Mouse (Mus musculus) midbrain, embryonic 13.5 days (tissue): ENCODE data around the gene Ripply2. TPM values are rescaled to one million over a fixed set of nuclear protein-coding genes. Genes with fewer than 3 reads are reported as not detected.
"Not testable (repeated sequence)": the region's sequence is repeated elsewhere in the genome, so short reads cannot be mapped to it uniquely, and the experiment has no call there.

Experiments
- ATAC-seq: fragments of 200-750 bp; cut with Nextera tagmentation; 2 replicates; pipeline ENCODE4 v1.8.0; 2017; ENCODE audit warnings: mild to moderate bottlenecking, moderate TSS enrichment, moderate library complexity
- H3K27ac ChIP-seq: fragments of 300-500 bp; sonication (generic); 2 replicates; pipeline ENCODE4 v1.5.1; 2015; ENCODE audit warnings: inconsistent platforms, mild to moderate bottlenecking, moderate library complexity
- H3K27me3 ChIP-seq: fragments of 300-500 bp; sonication (generic); 2 replicates; pipeline ENCODE4 v1.6.1; 2015; ENCODE audit warnings: mild to moderate bottlenecking, inconsistent platforms
- H3K36me3 ChIP-seq: fragments of 300-500 bp; sonication (generic); 2 replicates; pipeline ENCODE4 v1.6.1; 2015; ENCODE audit warnings: mild to moderate bottlenecking, inconsistent platforms
- H3K4me1 ChIP-seq: fragments of 300-500 bp; sonication (generic); replicated peaks from 2 replicates; pipeline ENCODE4 v1.6.1; 2015; ENCODE audit warnings: inconsistent platforms
- H3K4me2 ChIP-seq: fragments of 300-500 bp; sonication (generic); replicated peaks from 2 replicates; pipeline ENCODE4 v1.6.1; 2015; ENCODE audit warnings: moderate library complexity, mild to moderate bottlenecking, inconsistent platforms
- H3K4me3 ChIP-seq: fragments of 300-500 bp; sonication (generic); replicated peaks from 2 replicates; pipeline ENCODE4 v1.5.1; 2015; ENCODE audit warnings: mild to moderate bottlenecking, inconsistent platforms
- H3K9ac ChIP-seq: fragments of 300-500 bp; sonication (generic); replicated peaks from 2 replicates; pipeline ENCODE4 v1.6.1; 2015; ENCODE audit warnings: mild to moderate bottlenecking, inconsistent platforms
- H3K9me3 ChIP-seq: fragments of 300-500 bp; sonication (generic); 2 replicates; pipeline ENCODE4 v1.6.1; 2016; ENCODE audit warnings: mild to moderate bottlenecking, inconsistent platforms
- WGBS: fragments of 180-500 bp; shearing (Covaris S2); methylation state at CpG from one replicate; pipeline ENCODE4 v1.1.7; 2015; 5-methylcytosine and 5-hydroxymethylcytosine counted together
- polyA plus RNA-seq: library from polyadenylated mRNA; unstranded; fragments of >200 nt; fragmentation: Nextera tagmentation; extraction: Ambion mirVana; gene quantifications from 2 replicates; pipeline ENCODE4 v1.2.1, GENCODE M21; 2015

The Ripply2 gene
- polyA plus RNA-seq, result 6.2 and 6.4 TPM in 2 replicates

DNA sequence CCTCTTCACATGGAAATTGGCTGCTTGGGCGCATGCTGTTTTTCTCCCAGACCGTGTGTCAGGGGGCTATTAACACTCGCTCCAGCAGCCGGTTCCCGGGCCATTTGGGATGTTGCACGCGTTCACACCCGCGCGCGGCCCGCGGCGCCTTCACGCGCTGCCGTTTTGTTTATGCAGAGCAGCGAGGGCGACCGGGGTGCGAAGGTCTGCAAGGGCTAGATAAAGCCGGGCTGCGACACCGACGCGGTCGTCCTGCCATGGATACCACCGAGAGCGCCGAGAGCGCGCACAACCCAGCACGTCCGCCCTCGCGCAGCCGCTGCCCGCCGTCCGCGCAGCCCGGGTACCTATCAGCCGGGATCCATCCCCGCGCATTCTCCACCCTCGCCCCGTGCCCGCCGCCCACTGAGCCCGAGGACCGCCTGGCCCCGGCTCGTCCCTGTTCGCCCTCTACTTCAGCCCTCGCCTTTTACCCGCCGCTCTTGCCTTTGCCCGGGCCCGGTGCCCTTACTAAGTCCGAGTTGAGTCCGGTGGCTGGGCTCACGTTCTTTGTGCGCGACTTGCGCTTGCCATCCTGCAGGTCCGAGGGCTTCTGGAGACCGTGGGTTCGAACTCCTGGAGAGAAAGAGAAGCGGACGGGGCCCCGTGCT lies at the start of gene Ripply2:
Gene Ripply2, plus strand, starts transcription at position 250 of the 650 bp plus-strand sequence.
- Histone ChIP-seq H3K9me3 (no peaks in the 10 kb centered on the region), H3K27me3 (peaks cover 37% of the 10 kb centered on the region), H3K4me3 (peak within 1 kb of the TSS; percentile 62), H3K4me2 (peak within 1 kb of the TSS; percentile 84), H3K9ac (peak within 1 kb of the TSS; percentile 78), H3K27ac (peak within 1 kb of the TSS; percentile 56), H3K4me1 (peaks cover 17% of the 10 kb centered on the region; the same call in 1 of the 2 replicates), H3K36me3 (no peaks in the 10 kb centered on the region)
- peak; percentile 91 for ATAC-seq
- WGBS, result under 1% methylated on average over 71 of the region's 71 CpGs

DNA sequence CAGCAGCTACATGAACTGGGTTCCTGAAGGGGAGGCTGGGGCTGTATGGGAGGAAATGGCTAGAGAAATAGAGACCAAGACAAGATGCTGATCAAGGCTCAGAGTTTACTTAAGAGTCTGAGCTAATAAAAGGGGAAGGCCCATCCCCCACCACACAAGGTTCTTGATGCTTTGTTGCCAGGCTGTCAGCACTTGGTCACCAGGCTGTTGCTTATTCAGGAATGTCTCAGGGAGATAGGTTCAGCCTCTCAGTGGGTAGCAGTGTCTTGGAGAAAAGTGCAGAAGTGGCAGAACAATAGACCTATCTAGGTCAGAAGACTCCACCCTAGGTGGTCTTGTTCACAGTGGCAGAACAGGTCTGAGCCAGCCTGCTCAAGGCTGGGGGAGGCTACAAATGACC lies 42.9 kb upstream of the Ripply2 start:
- not testable (repeated sequence) for H3K36me3 ChIP-seq, ATAC-seq, H3K4me2 ChIP-seq, H3K4me3 ChIP-seq, H3K27ac ChIP-seq, H3K9ac ChIP-seq, H3K27me3 ChIP-seq, H3K9me3 ChIP-seq, H3K4me1 ChIP-seq

DNA sequence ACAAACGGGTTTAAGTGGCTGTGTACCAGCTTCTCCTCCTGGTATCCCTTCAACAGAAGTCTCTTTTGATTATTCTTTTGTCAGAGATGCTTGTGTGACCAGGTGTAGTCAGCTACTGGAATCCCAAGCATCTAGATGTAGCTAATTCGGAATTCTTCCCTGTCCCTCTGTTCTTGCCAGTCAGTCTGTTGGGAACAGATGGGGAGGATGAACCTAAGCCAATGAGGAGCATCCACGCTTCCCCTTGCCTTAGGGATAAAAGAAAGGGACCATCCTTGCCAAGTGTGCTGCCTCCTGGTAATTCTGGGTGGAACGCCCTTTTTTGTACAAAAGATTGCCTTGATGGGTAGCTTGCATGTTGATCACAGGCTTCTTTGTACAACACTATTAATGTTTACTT lies 41.8 kb upstream of the Ripply2 start:
- Histone ChIP-seq H3K27ac (no peak overlapping the region), H3K27me3 (no peaks in the 10 kb centered on the region), H3K4me3 (no peak overlapping the region), H3K4me1 (no peaks in the 10 kb centered on the region), H3K9me3 (no peaks in the 10 kb centered on the region), H3K4me2 (no peak overlapping the region), H3K36me3 (no peaks in the 10 kb centered on the region), H3K9ac (no peak overlapping the region)
- ATAC-seq, result no peak
- WGBS, result 72% methylated on average over 4 of the region's 4 CpGs

DNA sequence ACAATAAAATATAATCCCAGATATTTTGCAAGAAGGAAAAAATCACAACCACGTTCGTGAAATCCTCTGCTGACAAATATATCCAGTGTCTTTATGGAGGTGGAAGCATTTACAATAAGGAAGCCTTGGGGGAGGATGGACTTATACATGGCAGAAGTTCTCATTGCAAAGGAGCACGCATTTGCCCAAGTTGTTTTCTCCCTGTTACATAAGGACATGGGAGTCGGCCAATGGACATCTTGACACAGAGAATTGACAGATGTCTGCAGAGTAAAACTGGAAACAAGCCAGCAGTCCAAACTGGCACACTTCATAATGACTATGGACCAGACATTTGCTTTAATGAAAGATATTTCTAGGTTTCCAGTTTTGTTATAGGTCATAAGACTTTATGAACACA lies 38.4 kb upstream of the Ripply2 start:
- Histone ChIP-seq H3K4me1 (no peaks in the 10 kb centered on the region), H3K9me3 (no peaks in the 10 kb centered on the region), H3K4me3 (no peak overlapping the region), H3K36me3 (no peaks in the 10 kb centered on the region), H3K9ac (no peak overlapping the region), H3K4me2 (no peak overlapping the region), H3K27ac (no peak overlapping the region), H3K27me3 (no peaks in the 10 kb centered on the region)
- 87% methylated on average over 4 of the region's 4 CpGs for WGBS
- no peak for ATAC-seq

DNA sequence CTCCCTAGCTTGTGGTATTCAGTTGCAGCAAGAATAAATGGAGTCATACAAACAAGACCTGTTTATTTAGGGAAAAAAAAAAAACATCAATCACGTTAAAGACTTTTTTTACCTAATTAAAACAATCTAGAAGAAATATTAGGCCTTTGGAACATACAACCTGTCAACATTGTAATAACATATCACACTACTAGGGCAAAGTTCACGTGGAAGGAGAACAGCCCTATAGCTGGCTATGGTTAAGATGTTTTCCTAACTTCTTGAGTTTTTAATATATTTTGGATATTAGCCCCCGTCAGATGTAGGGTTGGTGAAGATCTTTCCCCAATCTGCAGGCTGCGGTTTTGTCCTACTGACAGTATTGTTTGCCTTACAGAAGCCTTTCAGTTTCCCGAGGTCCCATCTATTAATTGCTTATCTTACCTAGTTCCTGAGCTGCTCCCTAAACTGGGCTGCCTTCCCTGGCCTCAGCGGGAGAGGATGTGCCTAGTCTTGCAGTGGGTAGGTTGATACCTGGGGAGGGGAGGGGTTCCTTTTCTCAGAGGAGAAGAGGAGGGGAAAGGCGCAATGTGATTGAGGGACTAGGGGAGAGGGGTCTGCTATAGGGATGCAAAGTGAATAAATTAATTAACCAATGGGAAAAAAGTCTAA lies 37.0 kb upstream of the Ripply2 start:
- Histone ChIP-seq H3K27ac (no peak overlapping the region), H3K9me3 (no peaks in the 10 kb centered on the region), H3K4me2 (no peak overlapping the region), H3K36me3 (no peaks in the 10 kb centered on the region), H3K9ac (no peak overlapping the region), H3K4me3 (no peak overlapping the region), H3K27me3 (no peaks in the 10 kb centered on the region), H3K4me1 (no peaks in the 10 kb centered on the region)
- no peak for ATAC-seq
- 75% methylated on average over 7 of the region's 7 CpGs for WGBS

DNA sequence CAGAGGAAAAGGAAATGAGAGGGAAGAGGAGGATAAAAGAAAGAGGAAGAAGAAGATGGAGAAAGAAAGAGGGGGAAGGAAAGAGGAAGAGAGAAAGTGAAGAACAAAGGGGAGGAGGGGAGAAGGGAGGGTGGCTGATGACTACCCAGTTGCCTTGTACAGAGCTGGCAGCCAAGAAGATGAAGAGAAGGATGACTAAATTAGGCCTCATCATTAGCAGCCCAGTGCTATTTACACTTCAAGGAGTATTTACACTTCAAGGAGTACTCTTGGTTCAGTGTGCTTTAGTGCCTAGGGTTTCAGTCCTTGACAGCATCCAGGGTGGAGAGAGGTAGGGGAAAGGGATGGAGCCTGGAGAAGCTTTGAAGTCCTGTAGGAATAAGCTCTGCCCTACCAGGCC lies 35.3 kb upstream of the Ripply2 start:
- Histone ChIP-seq H3K4me3 (no peak overlapping the region), H3K4me2 (no peak overlapping the region), H3K9me3 (no peaks in the 10 kb centered on the region), H3K36me3 (no peaks in the 10 kb centered on the region), H3K4me1 (no peaks in the 10 kb centered on the region), H3K9ac (no peak overlapping the region), H3K27me3 (no peaks in the 10 kb centered on the region), H3K27ac (no peak overlapping the region)
- ATAC-seq, result peak; percentile 71

DNA sequence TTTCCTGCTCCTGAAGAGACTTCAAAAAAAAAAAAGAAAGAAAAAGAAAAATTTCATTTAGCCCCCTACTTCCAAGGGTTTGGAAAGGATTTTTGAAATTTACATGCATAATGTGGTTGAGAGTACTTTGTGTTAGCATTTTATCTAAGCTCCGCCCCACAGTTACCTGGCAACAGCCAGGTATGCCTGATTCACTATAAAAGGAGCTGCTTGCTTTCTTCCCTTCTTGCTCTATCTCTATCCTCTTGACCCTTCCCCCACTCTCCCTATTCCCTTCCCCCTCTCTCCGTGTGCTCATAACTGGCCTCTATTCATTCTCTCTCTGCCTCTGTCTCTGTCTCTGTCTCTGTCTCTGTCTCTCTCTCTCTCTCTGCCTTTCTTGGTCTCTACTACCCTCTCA lies 34.4 kb upstream of the Ripply2 start:
- Histone ChIP-seq H3K4me2 (no peak overlapping the region), H3K4me3 (no peak overlapping the region), H3K4me1 (no peaks in the 10 kb centered on the region), H3K9ac (no peak overlapping the region), H3K27me3 (no peaks in the 10 kb centered on the region), H3K9me3 (no peaks in the 10 kb centered on the region), H3K27ac (no peak overlapping the region), H3K36me3 (no peaks in the 10 kb centered on the region)
- 53% methylated on average over 2 of the region's 2 CpGs for WGBS
- no peak for ATAC-seq

DNA sequence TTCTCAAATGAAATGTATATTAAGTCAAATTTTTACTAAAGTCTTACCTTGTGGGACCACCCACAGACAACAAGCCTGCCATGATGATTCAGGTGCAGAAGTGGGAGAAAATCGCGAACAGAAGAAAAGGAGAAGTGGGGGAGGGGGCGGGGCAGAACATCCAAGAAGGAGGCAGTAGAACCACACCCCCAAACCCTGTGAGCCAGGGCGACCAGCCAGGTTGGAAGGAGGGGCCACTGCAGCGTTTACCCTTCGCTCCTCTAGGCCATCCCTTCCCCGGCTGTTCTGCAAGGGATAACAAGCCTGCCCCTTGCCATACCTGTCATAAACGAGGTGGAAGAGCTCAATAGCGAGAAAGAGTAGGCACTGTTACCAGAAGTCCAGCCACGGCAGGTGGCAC lies 33.8 kb upstream of the Ripply2 start:
- WGBS, result 19% methylated on average over 10 of the region's 10 CpGs
- Histone ChIP-seq H3K36me3 (no peaks in the 10 kb centered on the region), H3K4me3 (no peak overlapping the region), H3K4me2 (no peak overlapping the region), H3K4me1 (no peaks in the 10 kb centered on the region), H3K27ac (no peak overlapping the region), H3K27me3 (no peaks in the 10 kb centered on the region), H3K9ac (no peak overlapping the region), H3K9me3 (no peaks in the 10 kb centered on the region)
- ATAC-seq, result no peak; the same call in 1 of the 2 replicates

DNA sequence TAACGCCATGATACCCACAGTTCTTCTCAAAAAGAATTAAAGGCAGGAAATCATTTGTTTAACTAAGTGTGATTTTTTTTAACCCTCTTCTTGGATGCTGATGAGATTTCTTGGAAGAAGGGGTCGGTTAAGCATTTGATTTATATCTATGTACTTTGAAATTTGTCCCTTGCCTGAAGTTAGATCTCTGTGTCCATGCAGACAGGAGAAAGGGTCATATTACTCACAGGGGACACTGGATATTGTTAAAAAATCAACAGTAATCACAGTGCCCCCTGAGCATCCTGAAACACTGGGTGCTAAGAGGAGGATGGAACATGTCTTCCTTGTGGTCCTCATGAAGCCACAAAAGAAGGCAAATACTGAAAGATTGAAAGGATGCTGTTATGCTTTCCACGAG lies 30.8 kb upstream of the Ripply2 start:
- WGBS, result 86% methylated on average over 3 of the region's 3 CpGs
- Histone ChIP-seq H3K4me1 (no peaks in the 10 kb centered on the region), H3K27me3 (no peaks in the 10 kb centered on the region), H3K4me3 (no peak overlapping the region), H3K9me3 (no peaks in the 10 kb centered on the region), H3K36me3 (no peaks in the 10 kb centered on the region), H3K27ac (no peak overlapping the region), H3K9ac (no peak overlapping the region), H3K4me2 (no peak overlapping the region)
- ATAC-seq, result no peak

DNA sequence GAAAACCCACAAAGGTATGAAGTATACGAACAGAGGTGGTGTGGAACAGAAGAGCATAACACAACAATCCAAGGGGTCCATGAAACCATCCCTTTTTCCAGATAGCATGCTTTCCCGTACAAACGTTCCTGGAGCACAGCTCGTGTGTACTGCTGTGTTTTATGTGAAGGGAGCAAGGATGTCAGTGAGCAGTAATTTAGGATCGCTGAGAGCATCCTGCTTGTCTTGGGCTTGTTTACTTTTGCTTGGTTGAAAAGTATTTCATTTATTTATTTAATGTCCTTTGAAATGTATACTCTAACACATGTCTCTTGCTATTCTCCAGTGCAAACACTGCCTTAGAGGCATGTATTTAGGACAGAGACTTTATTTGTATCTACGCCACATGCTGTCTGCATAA lies 30.2 kb upstream of the Ripply2 start:
- WGBS, result 84% methylated on average over 6 of the region's 6 CpGs
- Histone ChIP-seq H3K27ac (no peak overlapping the region), H3K4me1 (no peaks in the 10 kb centered on the region), H3K4me2 (no peak overlapping the region), H3K36me3 (no peaks in the 10 kb centered on the region), H3K27me3 (no peaks in the 10 kb centered on the region), H3K9me3 (no peaks in the 10 kb centered on the region), H3K9ac (no peak overlapping the region), H3K4me3 (no peak overlapping the region)
- ATAC-seq, result no peak

DNA sequence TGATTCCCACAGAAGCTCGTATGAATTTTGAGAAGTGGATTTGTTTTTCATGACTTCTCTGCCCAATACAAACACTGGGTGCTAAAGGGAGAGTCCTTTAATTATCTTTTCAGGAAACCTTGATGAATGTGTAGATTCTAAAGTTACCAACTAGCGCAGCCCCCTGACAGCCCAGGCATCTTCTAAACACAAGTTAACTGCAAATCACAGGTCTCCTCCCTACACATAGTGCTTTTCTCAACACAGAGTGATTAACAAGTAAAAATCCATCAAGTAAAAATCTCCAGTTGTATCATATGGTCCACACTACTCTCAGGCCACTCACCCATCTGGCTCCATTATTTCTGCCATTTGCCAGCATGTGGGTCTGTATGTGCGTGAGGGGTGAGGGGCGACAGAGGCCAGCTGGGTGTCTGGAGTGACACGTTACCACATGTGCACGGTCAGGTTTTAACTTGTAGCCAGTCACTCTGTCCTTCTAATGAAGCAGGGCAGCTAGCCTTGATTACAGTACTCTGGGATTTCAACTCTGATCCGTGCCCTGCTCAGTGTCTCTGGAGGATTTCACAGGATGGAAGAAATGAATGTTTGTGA lies 28.5 kb upstream of the Ripply2 start:
- Histone ChIP-seq H3K27me3 (no peaks in the 10 kb centered on the region), H3K4me3 (no peak overlapping the region), H3K27ac (no peak overlapping the region), H3K36me3 (no peaks in the 10 kb centered on the region), H3K9me3 (no peaks in the 10 kb centered on the region), H3K4me2 (no peak overlapping the region), H3K4me1 (no peaks in the 10 kb centered on the region), H3K9ac (no peak overlapping the region)
- no peak for ATAC-seq
- WGBS, result 72% methylated on average over 7 of the region's 7 CpGs

DNA sequence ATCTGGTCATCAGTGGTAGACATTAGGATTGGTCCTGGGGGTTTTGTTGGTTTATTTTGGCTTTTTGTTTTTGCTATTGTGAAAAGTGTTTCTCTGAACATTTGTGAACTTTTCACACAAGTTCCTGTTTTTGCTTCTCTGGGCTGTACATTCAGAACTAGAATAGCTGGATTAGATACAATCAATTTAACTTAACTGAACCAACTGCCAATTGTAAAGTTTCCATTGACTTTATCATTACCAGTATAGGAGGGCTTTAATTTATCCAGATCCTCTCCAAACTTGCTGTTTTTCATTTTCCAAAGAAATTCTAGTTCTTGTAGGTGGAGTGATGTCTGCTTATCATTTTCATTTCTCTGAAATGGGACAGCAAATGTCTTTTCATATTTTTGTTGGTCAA lies 25.5 kb upstream of the Ripply2 start:
- Histone ChIP-seq H3K4me3 (no peak overlapping the region), H3K9me3 (no peaks in the 10 kb centered on the region), H3K4me2 (no peak overlapping the region), H3K4me1 (no peaks in the 10 kb centered on the region), H3K9ac (no peak overlapping the region), H3K27me3 (no peaks in the 10 kb centered on the region), H3K27ac (no peak overlapping the region), H3K36me3 (no peaks in the 10 kb centered on the region)
- no peak for ATAC-seq
